Mouse (Mus musculus): ENCODE results near the gene Gfap.
A peak's percentile ranks its signal among the peaks of the same experiment; 100 is the strongest.

Gfap gene

DNA sequence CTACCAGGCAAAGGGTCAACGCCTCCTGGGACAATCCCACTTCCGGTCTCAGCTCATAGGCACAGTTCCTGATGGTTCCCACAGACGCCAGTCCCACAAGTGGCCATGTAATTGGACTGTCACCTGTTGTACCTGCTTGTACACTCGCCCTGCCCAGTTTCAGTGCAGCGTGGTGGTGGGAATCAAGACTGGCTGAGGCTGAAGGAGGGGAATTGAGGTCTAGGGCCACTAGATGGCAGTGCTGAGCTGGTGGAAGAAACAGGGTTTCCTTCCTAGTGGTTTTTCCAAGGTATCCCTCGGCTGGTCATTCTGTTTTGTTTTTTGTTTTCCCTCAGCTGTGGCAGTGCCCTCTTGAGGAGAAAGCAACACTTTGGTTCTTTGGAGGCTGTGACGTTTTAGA, at the start of gene Gfap:
Gfap (minus strand) TSS at position 150 of the 400 bp plus-strand sequence.
- peak; percentile 73 for DNase-seq (ENCODE audit: low read depth)

DNA sequence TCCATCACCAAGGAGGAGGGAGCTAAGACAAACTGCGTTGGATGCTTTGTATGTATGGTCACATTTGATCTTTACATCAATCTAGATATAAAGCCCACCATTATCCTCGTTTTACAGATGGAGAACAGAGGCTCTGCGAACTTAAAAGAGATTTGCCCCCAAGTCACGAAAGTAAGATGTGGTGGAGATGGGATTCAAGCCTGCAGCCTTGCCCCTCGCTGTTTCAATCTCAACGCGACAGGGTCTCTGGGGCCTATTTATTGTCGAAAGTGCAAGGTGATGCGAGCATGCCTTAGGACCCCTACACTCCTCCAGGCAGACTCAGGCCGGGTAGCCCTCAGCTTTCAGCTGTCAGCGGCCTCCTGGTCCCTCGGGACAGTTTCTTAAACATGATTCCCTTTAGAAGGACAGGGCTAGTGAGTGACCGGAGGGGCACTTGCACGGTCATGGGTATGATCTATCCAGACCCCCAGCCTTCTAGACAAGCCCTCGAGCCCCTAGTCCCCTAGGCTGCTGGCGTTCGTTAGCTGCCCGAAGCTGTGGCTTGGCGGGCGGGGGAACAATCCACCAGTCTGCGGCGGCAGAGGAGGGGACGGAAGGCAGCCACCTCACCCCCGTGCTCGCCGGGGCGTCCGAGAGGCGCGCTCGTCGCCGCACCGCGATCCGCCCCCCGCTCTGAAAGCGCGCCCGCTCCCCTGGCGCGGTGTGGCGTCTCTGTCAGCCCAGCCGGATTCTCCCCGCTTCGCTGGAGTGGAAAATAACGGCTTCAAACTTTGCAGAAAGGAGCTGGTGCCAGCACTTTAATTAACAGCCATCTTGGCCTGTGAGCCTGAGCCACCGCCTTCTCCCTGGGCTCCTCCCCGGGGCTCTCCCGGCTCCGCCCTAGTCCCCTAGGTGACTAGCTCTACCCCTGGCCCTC, 47.6 kb upstream of the Gfap start:
- DNase-seq (ENCODE audit: low read depth): peak; percentile 20

DNA sequence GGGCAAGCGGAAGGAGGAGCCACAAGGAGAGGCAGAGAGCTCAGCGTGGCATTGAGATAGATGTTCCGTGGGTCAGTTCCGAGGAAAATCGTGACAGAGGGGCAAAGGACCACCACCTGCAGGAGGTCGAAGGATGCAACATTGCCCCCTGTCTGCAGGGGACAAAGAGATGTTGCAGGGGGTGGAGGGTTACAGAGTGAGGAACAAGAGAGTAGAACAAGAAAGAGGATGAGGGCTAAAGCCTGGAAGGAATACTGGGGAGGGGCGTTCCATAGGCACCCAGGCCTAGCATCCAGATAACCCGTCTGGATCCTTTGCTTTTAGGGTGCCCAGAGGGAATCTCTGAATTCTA, 46.3 kb upstream of the Gfap start:
- peak; percentile 28 for DNase-seq (ENCODE audit: low read depth)

DNA sequence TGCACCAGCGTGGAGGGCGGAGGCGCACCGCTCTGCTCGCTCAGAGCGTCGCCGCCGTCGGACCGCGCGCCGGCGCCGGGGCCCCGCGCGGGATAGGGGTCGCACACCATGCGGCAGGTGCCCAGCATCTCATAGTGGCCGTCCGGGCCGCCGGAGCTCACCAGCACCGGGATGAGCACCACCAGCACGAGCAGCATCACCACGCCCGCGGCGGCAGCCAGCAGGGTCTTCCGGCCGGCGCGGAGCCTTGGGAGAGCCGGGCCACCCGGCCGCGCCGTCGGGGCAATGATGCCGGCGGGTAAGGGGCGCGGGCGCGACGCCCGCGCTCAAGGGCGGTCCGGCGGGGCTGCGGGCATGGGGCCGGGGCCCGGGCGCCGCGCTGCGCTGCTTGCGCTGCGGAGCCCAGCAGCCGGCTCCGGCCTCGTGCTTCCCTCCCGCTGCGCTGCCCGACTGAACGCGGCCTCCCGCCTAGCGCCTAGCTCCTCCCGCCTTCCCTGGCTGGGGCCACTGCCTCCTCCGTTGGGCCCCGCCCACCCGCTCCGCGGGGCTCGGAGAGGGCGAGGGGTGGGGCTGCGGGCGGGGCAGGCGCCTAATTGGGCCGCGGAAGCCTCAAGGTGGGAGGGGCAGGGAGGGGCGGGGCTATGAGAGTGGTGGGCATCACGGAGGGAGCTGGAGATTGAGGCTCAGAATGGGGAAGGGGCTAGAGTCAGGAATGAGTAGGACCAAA, 45.7 kb upstream of the Gfap start, which contains the start of gene C1ql1:
C1ql1 (minus strand) TSS at position 424 of the 727 bp plus-strand sequence.
- DNase-seq (ENCODE audit: low read depth): peak; percentile 65

DNA sequence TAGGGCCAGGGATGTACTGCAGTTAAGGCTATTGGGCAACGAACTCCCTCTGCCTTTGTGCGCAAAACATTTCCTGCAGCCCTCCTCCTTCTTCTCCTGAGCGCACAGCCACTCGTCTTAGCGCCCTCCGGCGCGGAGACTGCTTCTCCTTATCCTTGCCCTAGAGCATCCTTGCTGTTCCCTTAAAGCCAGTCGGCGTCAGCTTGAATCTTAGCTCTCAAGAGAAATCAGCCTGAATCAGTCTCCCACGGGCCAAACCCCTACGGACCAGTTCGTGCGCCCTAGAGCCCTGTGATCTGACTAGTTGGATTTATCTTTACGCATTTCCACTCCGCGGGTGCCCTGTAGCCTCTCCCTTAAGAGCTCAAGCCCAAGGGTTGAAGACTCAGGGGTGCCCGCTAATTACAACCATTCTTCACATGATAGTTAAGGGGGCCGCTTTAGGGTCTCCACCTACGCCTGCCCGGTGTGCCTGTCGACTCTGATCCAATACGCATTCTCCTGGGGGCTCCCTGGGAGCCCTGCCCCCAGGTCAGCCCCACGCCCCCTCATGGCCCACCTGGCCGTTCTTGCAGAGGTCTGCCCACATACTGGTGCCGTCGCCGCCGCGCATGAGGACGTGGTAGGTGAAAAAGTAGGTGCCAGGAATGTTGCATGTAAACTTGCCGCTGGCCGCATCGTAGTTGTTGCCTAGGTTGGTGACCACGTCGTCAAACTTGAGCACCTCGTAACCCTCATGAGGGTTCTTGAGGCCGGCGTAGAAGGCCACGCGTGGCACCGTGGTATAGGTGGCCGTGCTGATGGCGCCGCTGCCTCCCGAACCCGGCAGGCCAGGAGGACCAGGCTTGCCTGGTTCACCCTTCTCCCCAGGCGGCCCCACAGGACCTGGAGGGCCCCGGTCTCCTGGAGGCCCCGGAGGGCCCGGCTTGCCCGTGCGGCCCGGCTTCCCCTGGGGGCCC, 44.9 kb upstream of the Gfap start:
- peak; percentile 16 for DNase-seq (ENCODE audit: low read depth)

DNA sequence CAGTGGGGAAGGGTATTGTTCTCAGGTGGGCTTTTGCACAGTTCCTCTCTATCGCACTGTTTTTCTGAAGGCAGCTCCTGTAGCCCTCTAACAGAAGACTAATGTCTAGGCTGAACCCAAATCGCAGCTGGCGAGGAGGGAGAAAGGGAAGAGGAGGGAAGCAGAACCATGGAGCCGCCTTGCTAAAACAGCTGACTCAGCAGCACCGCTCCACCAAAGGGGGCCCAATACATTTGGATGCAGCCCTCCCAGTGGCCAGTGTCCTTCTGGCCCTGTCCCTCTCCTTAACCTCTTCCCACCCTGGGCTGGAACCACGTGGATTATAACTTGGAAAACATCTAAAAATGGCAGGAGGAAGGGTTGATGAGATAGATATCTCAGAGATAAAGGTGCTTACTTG, 40.5 kb upstream of the Gfap start:
- DNase-seq (ENCODE audit: low read depth): no peak

DNA sequence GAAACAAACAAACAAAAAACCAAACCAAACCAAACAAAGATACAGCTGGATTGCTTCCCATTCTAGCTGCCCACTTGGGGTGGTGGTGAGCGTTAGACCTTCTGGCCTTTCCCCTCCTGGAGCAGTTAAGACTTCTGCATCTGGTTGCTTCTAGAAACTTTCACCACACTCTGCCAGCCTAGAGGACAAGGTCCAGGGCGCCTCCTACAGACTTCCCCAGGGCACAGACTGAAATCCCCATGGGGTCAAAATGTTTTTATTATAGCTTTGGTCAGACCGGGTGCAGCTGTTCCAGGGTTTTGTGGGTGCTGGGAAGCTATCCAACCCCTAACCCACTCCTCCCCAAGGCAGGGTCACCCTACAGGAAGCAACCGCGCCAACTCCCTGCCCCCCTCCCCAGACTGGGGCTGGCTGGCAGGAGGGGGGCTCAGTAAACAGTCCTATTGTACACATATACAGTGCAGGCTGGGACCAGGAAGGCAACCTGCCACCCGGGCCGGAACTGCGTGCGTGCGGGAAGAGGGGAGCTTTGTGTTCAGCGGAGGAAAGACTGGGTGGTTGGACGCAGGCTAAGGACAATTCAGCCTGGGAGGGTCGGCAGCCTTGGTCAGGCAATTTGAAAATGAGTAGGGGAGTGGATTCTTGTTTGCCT, 38.4 kb upstream of the Gfap start:
- no peak for DNase-seq (ENCODE audit: low read depth)

DNA sequence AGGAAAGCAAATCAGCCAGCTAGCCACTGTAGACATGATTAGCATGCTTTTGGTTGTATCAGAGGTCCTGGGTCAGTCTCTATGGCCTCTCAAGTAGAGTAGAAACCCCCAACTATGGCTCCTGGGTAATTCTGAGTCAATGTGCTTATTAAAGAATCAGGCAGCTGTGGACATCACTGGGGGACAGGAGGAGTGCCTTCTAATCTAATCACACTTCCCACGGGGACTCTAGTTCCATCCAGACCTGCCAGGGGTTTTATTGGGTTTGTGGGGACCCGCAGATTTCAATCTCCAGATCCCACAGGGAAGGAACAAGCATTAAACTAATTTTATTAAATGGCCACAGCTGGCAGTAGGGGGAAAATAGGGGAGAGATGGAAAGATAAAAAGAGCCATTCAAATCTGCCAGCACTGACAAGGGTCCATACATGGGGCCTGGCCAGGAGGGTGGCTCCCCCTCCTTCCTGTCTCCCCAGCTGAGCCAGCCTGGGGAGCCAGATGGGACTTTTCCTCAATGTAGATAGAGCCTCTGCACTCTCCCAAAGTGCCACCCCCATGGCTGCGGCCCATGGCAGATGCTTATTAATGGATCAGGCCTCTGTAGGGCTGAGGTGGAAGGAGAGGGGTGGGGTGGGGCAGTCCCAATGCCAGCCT, 36.9 kb upstream of the Gfap start:
- DNase-seq (ENCODE audit: low read depth): no peak

DNA sequence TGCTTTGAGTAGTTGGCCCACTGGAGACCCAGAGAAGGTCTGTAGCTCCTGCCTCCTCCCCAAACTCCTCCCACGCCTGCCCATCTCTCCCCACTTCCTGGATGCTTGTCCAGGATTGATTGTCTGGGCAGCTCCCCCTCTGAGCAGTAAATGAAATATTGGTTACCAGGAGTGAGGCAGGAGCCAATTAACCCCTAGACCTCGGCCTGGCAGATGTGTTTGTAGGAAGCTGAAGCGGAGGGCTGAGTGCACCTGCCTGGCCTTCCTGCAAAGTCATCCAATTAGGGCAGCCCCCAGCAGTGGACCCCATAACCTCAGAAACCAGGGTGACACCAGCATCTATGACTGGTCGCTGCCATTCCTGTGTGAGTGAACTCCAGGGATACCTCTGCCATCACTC, 35.6 kb upstream of the Gfap start:
- no peak for DNase-seq (ENCODE audit: low read depth)

DNA sequence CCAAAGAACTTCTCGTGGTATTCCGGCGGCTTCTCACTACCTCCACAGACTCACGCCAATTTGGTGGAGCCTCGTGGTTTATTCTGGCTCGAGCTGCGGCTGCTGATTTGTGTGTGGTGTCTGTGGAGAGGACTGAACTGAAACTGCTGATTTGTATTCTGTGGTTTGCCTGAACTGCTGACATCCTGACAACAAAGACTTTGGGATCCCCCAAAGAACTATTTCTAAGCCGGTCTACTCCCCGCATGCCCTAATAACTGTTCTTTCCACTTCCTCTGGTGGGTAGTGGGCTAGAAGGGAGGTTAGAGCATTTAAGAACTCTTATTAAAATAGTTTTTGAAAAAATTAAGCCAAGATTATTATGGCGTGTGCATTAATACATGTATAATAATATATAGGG, 30.0 kb upstream of the Gfap start:
- no peak for DNase-seq (ENCODE audit: low read depth)

DNA sequence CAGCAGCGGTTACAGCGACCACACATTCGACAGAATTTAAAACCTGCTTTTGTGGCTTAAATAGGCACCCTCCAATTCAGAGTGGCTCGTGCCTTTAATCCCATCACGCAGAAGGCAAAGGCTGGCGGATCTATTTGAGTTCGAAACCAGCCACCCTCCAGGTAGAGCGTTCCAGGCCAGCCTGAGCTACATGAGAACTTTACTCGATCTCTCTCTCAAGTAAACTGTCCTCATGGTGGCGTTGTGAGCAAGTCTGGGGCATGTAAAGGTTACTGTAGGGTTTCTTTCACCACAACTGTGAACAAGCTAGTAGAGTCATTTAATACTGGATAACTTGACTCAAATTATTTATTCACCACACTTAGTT, 24.6 kb upstream of the Gfap start:
- DNase-seq (ENCODE audit: low read depth): peak; percentile 81

DNA sequence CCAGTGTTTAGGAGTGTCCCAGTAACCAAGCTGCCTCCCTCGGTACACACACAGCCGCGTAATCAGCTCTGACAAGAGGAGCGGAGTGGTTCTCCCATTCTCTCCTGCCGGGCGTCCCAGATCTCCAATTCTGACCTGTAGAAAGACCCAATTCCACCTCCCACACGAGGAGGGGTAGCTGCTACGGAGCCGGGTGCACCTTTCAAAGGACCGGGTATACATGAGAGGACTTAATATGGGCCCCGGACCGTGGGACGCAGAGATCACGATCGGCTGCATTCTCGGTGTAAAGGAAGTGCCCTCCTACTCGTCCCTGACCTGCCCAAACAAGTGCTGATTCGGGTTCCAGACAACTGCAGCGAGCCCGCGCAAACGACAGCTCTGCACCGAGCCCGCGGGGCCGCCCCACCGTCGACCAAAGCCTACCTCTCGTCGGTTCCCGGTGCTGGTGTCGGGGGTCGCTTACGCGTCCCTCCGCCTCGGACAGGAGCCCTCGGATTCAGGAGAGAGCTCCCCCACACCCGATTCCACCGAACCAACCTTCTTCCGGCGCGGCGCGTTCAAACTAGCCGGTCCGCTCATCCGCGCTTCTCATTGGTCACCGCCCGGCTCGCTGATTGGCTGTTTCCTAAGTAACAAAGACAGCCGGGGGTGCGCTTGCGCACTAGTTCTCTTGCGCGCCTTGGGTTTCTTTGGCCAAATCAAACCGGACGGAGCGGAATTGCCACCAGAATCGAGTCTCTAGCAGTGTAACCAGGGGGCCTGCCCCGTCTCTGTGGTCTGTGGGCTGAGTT, 24.0 kb upstream of the Gfap start, which contains the start of gene Kif18b:
Kif18b (minus strand) TSS at position 568 of the 794 bp plus-strand sequence.
- DNase-seq (ENCODE audit: low read depth): peak; percentile 93

DNA sequence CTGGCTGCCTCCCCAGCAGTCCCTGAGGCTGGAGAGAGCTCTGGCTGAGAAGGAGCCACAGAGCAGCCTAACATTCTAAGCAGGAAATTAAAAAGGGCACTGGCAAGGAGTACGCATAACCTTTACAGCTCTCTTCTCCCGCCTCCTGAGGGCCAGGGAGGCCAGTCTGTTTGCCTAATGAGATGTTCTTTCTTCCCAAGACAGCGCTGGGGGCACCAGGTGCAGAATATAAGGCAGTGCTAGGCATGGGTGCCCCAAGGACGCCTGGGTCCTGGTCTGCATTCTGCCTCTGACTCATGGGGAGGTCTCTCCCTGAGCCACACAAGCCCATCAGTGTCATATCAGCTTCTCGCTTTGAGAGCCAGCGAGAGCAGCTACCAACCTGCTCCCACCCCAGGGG, 20.8 kb upstream of the Gfap start:
- no peak for DNase-seq (ENCODE audit: low read depth)

DNA sequence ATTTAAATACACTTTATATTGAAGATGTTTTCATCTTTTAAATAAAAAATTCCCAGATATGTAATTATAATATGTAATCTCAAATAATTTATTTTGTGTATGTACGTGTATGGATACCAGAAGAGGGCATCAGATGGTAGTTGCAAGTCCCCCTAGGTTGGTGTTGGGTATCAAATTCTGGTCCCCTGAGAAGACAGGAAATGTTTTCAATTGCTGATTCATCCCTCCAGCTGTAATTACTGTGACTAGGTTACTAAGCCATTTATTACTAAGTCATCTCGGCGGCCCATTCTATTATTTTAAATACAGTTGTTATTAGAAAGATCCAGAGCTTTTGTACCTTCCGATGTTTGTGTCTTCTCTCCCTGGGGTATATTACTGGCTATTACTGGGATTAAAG, 17.4 kb upstream of the Gfap start:
- no peak for DNase-seq (ENCODE audit: low read depth)

DNA sequence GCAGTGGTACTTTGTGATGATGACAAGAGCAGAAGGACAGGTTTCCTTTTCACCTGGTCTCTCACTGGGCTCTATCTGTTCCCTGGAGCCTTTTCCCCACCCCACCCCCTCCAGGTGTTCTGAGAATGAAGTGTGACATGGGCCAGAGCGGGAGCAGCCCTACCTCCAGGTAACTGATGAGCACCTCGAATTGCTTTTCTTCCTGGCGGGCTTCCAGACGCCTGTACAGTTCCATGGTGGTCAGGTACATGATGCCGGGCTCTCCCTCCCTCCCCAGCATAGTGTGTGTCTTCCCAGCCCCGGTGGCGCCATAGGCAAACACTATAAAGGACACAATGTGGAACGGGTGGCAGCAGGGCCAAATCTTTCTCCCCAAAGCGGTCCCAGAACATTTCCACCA, 14.7 kb upstream of the Gfap start:
- no peak for DNase-seq (ENCODE audit: low read depth)

DNA sequence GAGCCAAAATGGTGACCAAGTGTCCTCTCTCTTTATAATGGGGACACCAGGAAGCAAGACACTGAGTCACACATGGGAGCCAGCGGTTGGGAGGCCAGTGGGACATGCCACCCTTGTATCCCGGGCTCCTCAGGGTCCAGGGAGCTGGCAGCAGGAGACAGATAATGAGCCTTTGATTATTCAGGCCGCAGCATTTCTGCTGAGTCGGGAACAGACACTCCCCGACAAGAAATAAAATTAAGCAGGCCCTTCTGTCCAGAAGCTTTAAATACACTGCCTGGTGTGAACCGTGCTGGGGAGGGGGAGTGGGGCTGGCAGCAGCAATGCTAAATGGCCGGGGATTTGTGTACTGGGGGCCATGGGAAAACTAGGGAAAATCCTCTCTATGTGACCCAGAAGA, 10.7 kb upstream of the Gfap start:
- no peak for DNase-seq (ENCODE audit: low read depth)

DNA sequence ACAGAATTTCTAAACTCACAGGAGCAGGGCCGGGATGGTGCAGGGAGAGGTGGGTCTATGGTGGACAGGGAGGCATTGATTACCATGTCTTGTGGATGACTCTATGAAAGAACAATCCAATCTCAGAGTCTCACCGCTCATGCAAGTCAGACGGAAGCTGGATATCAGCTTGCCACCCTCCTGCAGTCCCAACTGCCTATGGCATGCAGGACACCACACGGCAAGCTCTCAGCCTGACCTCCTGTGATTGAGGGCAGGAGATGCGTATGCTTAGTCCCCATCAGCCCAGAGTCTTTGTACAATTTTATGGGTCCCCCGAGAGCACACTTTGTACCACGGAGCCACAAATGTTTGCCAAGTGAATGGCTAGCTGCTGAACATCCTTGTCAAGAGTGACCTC, 2.9 kb upstream of the Gfap start:
- DNase-seq (ENCODE audit: low read depth): no peak

DNA sequence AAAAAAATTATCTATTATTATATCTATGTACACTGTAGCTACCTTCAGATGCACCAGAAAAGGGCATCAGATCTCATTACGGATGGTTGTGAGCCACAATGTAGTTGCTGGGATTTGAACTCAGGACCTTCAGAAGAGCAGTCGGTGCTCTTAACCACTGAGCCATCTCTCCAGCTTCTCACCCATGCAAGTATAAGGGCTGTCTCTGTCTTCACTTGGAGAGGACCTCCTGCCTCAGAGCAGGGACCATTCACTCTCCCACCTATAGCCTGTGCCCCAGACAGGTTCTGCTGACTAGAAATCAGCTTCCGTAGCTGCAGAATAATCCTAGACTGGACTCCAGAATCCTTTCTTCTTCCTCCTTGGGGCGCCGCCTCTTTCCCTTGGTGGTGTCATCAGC, 1.4 kb upstream of the Gfap start:
- DNase-seq (ENCODE audit: low read depth): no peak

DNA sequence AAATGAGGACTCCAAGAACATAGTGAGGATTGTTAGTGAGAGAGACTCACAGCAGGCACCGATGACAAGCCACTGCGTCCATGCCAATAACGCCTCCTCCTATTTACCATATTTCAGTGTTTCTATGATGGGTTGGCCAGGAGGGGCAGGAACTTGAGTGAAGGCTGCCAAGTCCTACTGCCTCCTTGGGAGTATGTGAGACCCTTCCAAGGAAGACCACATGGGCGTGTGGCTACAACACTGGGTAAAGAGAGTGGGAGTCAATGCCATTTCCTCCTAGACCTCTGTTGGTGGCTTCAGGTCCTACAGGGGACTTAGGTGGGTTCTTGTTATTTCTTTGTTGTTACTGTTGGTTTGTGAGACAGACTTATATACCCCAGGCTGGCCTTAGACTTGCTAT, 487 bp upstream of the Gfap start:
- DNase-seq (ENCODE audit: low read depth): no peak

DNA sequence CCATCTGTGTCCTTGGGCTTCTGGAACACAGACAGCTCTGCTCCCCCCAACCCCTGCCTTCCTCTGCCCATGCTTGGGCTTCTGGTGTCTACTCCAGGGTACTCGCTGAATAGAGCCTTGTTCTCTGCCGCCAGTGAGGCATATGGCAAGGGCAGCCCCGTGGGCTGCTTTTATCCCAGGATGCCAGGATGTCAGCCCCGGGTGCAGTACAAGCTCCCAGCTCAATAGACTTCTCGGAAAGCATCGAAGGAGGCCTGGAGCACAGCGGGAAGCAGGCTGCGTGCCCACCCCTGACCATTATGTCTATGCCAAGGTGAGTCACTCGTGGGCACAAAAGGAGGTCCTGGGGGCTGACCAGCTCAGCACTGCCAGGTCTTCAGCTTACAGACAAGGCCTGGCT, 2.3 kb downstream of the Gfap start:
- no peak for DNase-seq (ENCODE audit: low read depth)
